Mouse (Mus musculus) testis, adult 2 months (tissue): Measurements from ENCODE around the gene Slc1a2. TPM values are rescaled to one million over a fixed set of nuclear protein-coding genes. Genes with fewer than 3 reads are reported as not detected.

Experiments
- H3K27ac ChIP-seq: fragments of 200-500 bp; 2 replicates; pipeline ENCODE4 v1.5.1; 2012; ENCODE audit warnings: low read depth, low read length; ENCODE audit not compliant: control insufficient read depth, insufficient read depth
- H3K27me3 ChIP-seq: fragments of 200-500 bp; 2 replicates; pipeline ENCODE4 v1.6.1; 2012; ENCODE audit warnings: mild to moderate bottlenecking, low read length, moderate library complexity; ENCODE audit not compliant: control insufficient read depth, insufficient read depth
- H3K36me3 ChIP-seq: fragments of 200-500 bp; 2 replicates; pipeline ENCODE4 v1.6.1; 2012; ENCODE audit warnings: mild to moderate bottlenecking, low read length; ENCODE audit not compliant: control insufficient read depth, insufficient read depth
- H3K4me1 ChIP-seq: fragments of 200-500 bp; 2 replicates; pipeline ENCODE4 v1.6.1; 2012; ENCODE audit warnings: low read length; ENCODE audit not compliant: control insufficient read depth, insufficient read depth
- H3K4me3 ChIP-seq: fragments of 200-500 bp; 2 replicates; pipeline ENCODE4 v1.5.1; 2012; ENCODE audit warnings: low read depth, mild to moderate bottlenecking, low read length, moderate library complexity, mixed read lengths; ENCODE audit not compliant: control insufficient read depth
- CTCF ChIP-seq: fragments of 200-500 bp; IDR thresholded peaks from 2 replicates; pipeline ENCODE4 v1.5.1; 2012; ENCODE audit warnings: low read depth, mild to moderate bottlenecking, inconsistent platforms, low read length, moderate library complexity; ENCODE audit not compliant: control insufficient read depth, insufficient read depth, insufficient replicate concordance
- POLR2A ChIP-seq: fragments of 200-500 bp; IDR thresholded peaks from 2 replicates; pipeline ENCODE4 v1.6.1; 2012; ENCODE audit warnings: low read depth, mild to moderate bottlenecking, inconsistent platforms, low read length, moderate library complexity; ENCODE audit not compliant: control insufficient read depth
- polyA plus RNA-seq: library from polyadenylated mRNA; depleted of rRNA; stranded (reverse); fragments of >200 nt; gene quantifications from 2 replicates; pipeline ENCODE4 v1.2.3, GENCODE M21; 2012; rRNA removed

Gene Slc1a2
- 21.4 and 22.5 TPM in 2 replicates for polyA plus RNA-seq

- no peaks in the 10 kb centered on the region for H3K36me3 ChIP-seq
- TF ChIP-seq CTCF (no peak), POLR2A (no peak)
- peaks cover 7% of the 10 kb centered on the region for H3K4me1 ChIP-seq
- H3K27ac ChIP-seq, result no peak within 1 kb of the TSS
- peak within 1 kb of the TSS; percentile 85 for H3K4me3 ChIP-seq
- H3K27me3 ChIP-seq, result no peaks in the 10 kb centered on the region
These were observed at the start of gene Slc1a2 for GRCm38 (mm10) chr2:102658163-102658660. Gene Slc1a2 (plus strand): TSS chr2:102658659.

- no peaks in the 10 kb centered on the region for H3K4me1 ChIP-seq
- no peak overlapping the region for H3K27ac ChIP-seq
- H3K36me3 ChIP-seq, result no peaks in the 10 kb centered on the region
- H3K4me3 ChIP-seq, result no peak overlapping the region
- no peaks in the 10 kb centered on the region for H3K27me3 ChIP-seq
- TF ChIP-seq POLR2A (no peak), CTCF (no peak)
These were observed 48.0 kb upstream of the Slc1a2 start for GRCm38 (mm10) chr2:102610485-102610884.

GRCm38 (mm10) chr2:102616637-102617036 is 41.8 kb upstream of the Slc1a2 start:
- no peaks in the 10 kb centered on the region for H3K27me3 ChIP-seq
- H3K4me1 ChIP-seq, result no peaks in the 10 kb centered on the region
- no peak for TF ChIP-seq CTCF
- TF ChIP-seq POLR2A, result no peak
- no peak overlapping the region for H3K27ac ChIP-seq
- H3K4me3 ChIP-seq, result no peak overlapping the region
- no peaks in the 10 kb centered on the region for H3K36me3 ChIP-seq

GRCm38 (mm10) chr2:102620744-102621429 is 37.6 kb upstream of the Slc1a2 start:
- Histone ChIP-seq H3K27ac (no peak overlapping the region), H3K4me1 (no peaks in the 10 kb centered on the region), H3K27me3 (no peaks in the 10 kb centered on the region), H3K4me3 (no peak overlapping the region), H3K36me3 (no peaks in the 10 kb centered on the region)
- TF ChIP-seq POLR2A (no peak), CTCF (no peak)

GRCm38 (mm10) chr2:102622176-102622575 is 36.3 kb upstream of the Slc1a2 start:
- no peak overlapping the region for H3K4me3 ChIP-seq
- H3K27me3 ChIP-seq, result no peaks in the 10 kb centered on the region
- H3K4me1 ChIP-seq, result no peaks in the 10 kb centered on the region
- TF ChIP-seq POLR2A (no peak), CTCF (no peak)
- no peak overlapping the region for H3K27ac ChIP-seq
- H3K36me3 ChIP-seq, result no peaks in the 10 kb centered on the region

- Histone ChIP-seq H3K36me3 (no peaks in the 10 kb centered on the region), H3K4me3 (no peak overlapping the region), H3K27me3 (no peaks in the 10 kb centered on the region), H3K27ac (no peak overlapping the region), H3K4me1 (no peaks in the 10 kb centered on the region)
- TF ChIP-seq POLR2A, result no peak
- TF ChIP-seq CTCF, result no peak
These were observed 35.5 kb upstream of the Slc1a2 start for GRCm38 (mm10) chr2:102622943-102623342.

GRCm38 (mm10) chr2:102624538-102624937 is 33.9 kb upstream of the Slc1a2 start:
- Histone ChIP-seq H3K4me1 (no peaks in the 10 kb centered on the region), H3K27me3 (no peaks in the 10 kb centered on the region), H3K36me3 (no peaks in the 10 kb centered on the region), H3K27ac (no peak overlapping the region), H3K4me3 (no peak overlapping the region)
- no peak for TF ChIP-seq CTCF
- no peak for TF ChIP-seq POLR2A
